8 mouse cellular contexts compared by ENCODE assay signal in genomic region chr13:104287366-104288225, GRCm38 (mm10). TPM values are rescaled to one million over a fixed set of nuclear protein-coding genes. Genes with fewer than 3 reads are reported as not detected.
DNase-seq lines count a peak whose midpoint lies in the region; ATAC-seq and TF ChIP-seq lines count a peak whose summit lies in the region.

Adamts6 (plus strand) TSS chr13:104287835.

- no peak for ATAC-seq in forebrain, postnatal 0 days
- no peak for ATAC-seq in kidney, embryonic 15.5 days (replicated peaks; ENCODE audit: low FRiP score)
- ATAC-seq in megakaryocyte-erythroid progenitor cell, adult 5-6 weeks (replicated peaks; ENCODE audit: low FRiP score, low TSS enrichment, poor library complexity, severe bottlenecking): 0 out of 2 replicates have a peak, but pooled peaks have one; percentile 10

- no peaks in the 10 kb centered on the region for H3K27me3 ChIP-seq in forebrain, postnatal 0 days (ENCODE audit: insufficient read depth, low read length)
- H3K27me3 ChIP-seq in kidney, embryonic 15.5 days: no peaks in the 10 kb centered on the region
- H3K27me3 ChIP-seq in thymus, adult 2 months (ENCODE audit: control insufficient read depth, insufficient read depth, low read length): no peaks in the 10 kb centered on the region

- no peak for TF ChIP-seq CTCF in bone marrow macrophage, adult 2 months (IDR thresholded peaks at IDR 0.05; ENCODE audit: low read depth, low read length)
- no peak for TF ChIP-seq CTCF in forebrain, postnatal 0 days (IDR thresholded peaks at IDR 0.05; ENCODE audit: low read depth)
- TF ChIP-seq CTCF in thymus, adult 2 months (IDR thresholded peaks at IDR 0.05; ENCODE audit: borderline replicate concordance, control insufficient read depth, extremely low read depth, insufficient read depth, low read length, poor library complexity): no peak

- H3K4me1 ChIP-seq in bone marrow macrophage, adult 2 months (ENCODE audit: control insufficient read depth, insufficient read depth, low read length): no peaks in the 10 kb centered on the region
- H3K4me1 ChIP-seq in forebrain, postnatal 0 days (ENCODE audit: insufficient read depth): no peaks in the 10 kb centered on the region; the same call in 1 of the 2 replicates
- peaks cover 23% of the 10 kb centered on the region; the same call in 1 of the 2 replicates for H3K4me1 ChIP-seq in kidney, embryonic 15.5 days
- H3K4me1 ChIP-seq in thymus, adult 2 months (replicated peaks; ENCODE audit: control insufficient read depth, insufficient read depth, low read length): peaks cover 4% of the 10 kb centered on the region

- WGBS in forebrain, postnatal 0 days: under 1% methylated on average over 23 of the region's 23 CpGs
- under 1% methylated on average over 23 of the region's 23 CpGs for WGBS in kidney, embryonic 15.5 days
- under 1% methylated on average over 23 of the region's 23 CpGs for WGBS in thymus, adult 2 months

- peak within 1 kb of the TSS; percentile 68 for H3K4me2 ChIP-seq in forebrain, postnatal 0 days (ENCODE audit: low read depth)
- H3K4me2 ChIP-seq in kidney, embryonic 15.5 days: peak within 1 kb of the TSS; percentile 76

- DNase-seq in spleen, postnatal 36 days (ENCODE audit: low spot score in 2 of 2): peak; percentile 6 to 7
- DNase-seq in spleen, postnatal 14 days (ENCODE audit: low spot score in 2 of 2): no peak
- DNase-seq in forebrain, postnatal 0 days: peak; percentile 46
- peak; percentile 43 for DNase-seq in thymus, adult 2 months
- DNase-seq in layer of hippocampus, adult 9-10 months (ENCODE audit: low spot score): no peak

- no peak for TF ChIP-seq POLR2A in bone marrow macrophage, adult 2 months (IDR thresholded peaks at IDR 0.05; ENCODE audit: borderline replicate concordance, low read depth, low read length)
- no peak for TF ChIP-seq POLR2A in thymus, adult 2 months (IDR thresholded peaks at IDR 0.05; ENCODE audit: control insufficient read depth, extremely low read depth, insufficient read depth, low read length, poor library complexity)

- no peaks in the 10 kb centered on the region for H3K9me3 ChIP-seq in forebrain, postnatal 0 days (ENCODE audit: low read length)
- no peaks in the 10 kb centered on the region for H3K9me3 ChIP-seq in kidney, embryonic 15.5 days (replicated peaks)

- H3K27ac ChIP-seq in bone marrow macrophage, adult 2 months (ENCODE audit: insufficient read depth, low read depth, low read length): peak within 1 kb of the TSS; percentile 70
- H3K27ac ChIP-seq in forebrain, postnatal 0 days (ENCODE audit: low read depth, low read length): peak within 1 kb of the TSS; percentile 74; the same call in 1 of the 2 replicates
- peak within 1 kb of the TSS; percentile 88 for H3K27ac ChIP-seq in kidney, embryonic 15.5 days
- H3K27ac ChIP-seq in thymus, adult 2 months (ENCODE audit: control insufficient read depth, insufficient read depth, low read length): peak within 1 kb of the TSS; percentile 80

- H3K9ac ChIP-seq in forebrain, postnatal 0 days: peak within 1 kb of the TSS; percentile 35
- H3K9ac ChIP-seq in kidney, embryonic 15.5 days: peak within 1 kb of the TSS; percentile 38

- peak within 1 kb of the TSS; percentile 62 for H3K4me3 ChIP-seq in bone marrow macrophage, adult 2 months (ENCODE audit: insufficient read depth, low read length)
- H3K4me3 ChIP-seq in forebrain, postnatal 0 days (ENCODE audit: low read depth, low read length): peak within 1 kb of the TSS; percentile 44
- peak within 1 kb of the TSS; percentile 57 for H3K4me3 ChIP-seq in kidney, embryonic 15.5 days (replicated peaks)
- H3K4me3 ChIP-seq in thymus, adult 2 months (ENCODE audit: control insufficient read depth, insufficient read depth, low read length): peak within 1 kb of the TSS; percentile 41

- no peaks in the 10 kb centered on the region for H3K36me3 ChIP-seq in forebrain, postnatal 0 days (ENCODE audit: insufficient read depth)
- H3K36me3 ChIP-seq in kidney, embryonic 15.5 days: no peaks in the 10 kb centered on the region
- H3K36me3 ChIP-seq in thymus, adult 2 months (ENCODE audit: control insufficient read depth, insufficient read depth, low read length): no peaks in the 10 kb centered on the region

RNA-seq across cellular contexts. Expression of gene Adamts6, which starts in this region (rescaled TPM):
- polyA plus RNA-seq in bone marrow macrophage, adult 2 months (2012; ENCODE audit: insufficient read depth, insufficient read length, missing spikeins): 0.74 and 1.1 TPM in 2 replicates
- 3.5 and 4.6 TPM in 2 replicates for total RNA-seq in forebrain, postnatal 0 days (2014; rRNA removed)
- polyA plus RNA-seq in forebrain, postnatal 0 days (2015; fragmentation: Nextera tagmentation; extraction: Ambion mirVana): 0.26 and 0.62 TPM in 2 replicates
- 1.9 and 2.3 TPM in 2 replicates for polyA plus RNA-seq in kidney, embryonic 15.5 days (2015; fragmentation: Nextera tagmentation; extraction: Ambion mirVana)
- 4.4 and 4.9 TPM in 2 replicates for total RNA-seq in megakaryocyte-erythroid progenitor cell, adult 5-6 weeks (2014; fragmentation: Nextera tagmentation)
- 0.38 and 1.9 TPM in 2 replicates for total RNA-seq in megakaryocyte-erythroid progenitor cell, adult 5-6 weeks (2017)
- polyA plus RNA-seq in thymus, adult 2 months (2012; rRNA removed): 5.0 and 6.4 TPM in 2 replicates

Comparison
In these comparisons a context has a peak if more than half of its experiments do, and no peak if none do; other contexts are left out.
1. DNase-seq: peak in spleen, postnatal 36 days (2 of 2), forebrain, postnatal 0 days (single experiment) and thymus, adult 2 months (single experiment); none in spleen, postnatal 14 days (0 of 2) and layer of hippocampus, adult 9-10 months (single experiment).
2. Peak in every context shown above with its lines, with median percentiles within 50 percentile points of each other: H3K27ac ChIP-seq and H3K4me3 ChIP-seq.